Mouse (Mus musculus) embryonic fibroblast, embryonic 13.5 days (primary cell): ENCODE measurements at regions not wholly inside any gene's neighbourhood (a gene's known extent, or its start where the extent isn't known, plus 50 kb on each side); places are given as distances from the start of the nearest gene placed in this dataset.

Experiments used
- CTCF ChIP-seq: IDR thresholded peaks from 2 replicates; pipeline ENCODE4 v1.5.1; 2011; ENCODE audit warnings: mild to moderate bottlenecking, control low read depth, low read length, moderate library complexity, borderline replicate concordance; ENCODE audit not compliant: insufficient read depth
- POLR2A ChIP-seq: IDR thresholded peaks from 2 replicates; pipeline ENCODE4 v1.6.1; 2011; ENCODE audit warnings: low read depth, mild to moderate bottlenecking, control low read depth, low read length, moderate library complexity

DNA sequence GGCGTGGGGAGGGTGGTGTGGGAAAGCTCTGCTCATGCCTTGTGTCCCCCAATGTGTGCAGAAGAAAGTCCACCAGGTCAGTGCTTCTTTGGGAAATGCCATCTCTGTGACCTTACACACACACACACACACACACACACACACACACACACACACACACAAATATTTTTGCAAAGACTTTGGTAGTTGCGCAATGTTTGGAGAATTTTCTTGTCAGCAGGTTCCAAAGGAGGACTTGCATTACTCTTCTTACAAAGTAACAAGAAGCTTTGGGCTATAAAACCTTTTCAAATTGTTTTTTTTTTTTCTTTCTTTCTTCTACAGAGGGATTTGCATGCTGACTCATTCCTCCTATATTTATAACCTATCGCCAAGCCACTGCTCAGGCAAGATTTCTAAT lies 59.1 kb upstream of the Npvf start:
- TF ChIP-seq CTCF (no peak), POLR2A (no peak)
